Mouse (Mus musculus): Measurements from ENCODE around the gene Ctrl. TPM values are rescaled to one million over a fixed set of nuclear protein-coding genes. Genes with fewer than 3 reads are reported as not detected.

Ctrl gene
- total RNA-seq, 2 experiments from 2014 or later = 1.5 to 2.6 TPM

- no peak; the same call in 1 of the 2 replicates for TF ChIP-seq CTCF (IDR thresholded peaks at IDR 0.05)
- intact Hi-C loops (cut with DNase I) = loop anchor here (2.0 kb wide), 1 partner anchor 37 kb away; no protein-coding TSS in a partner anchor
- DNase-seq (ENCODE audit: extremely low spot score in 1 of 2, low spot score in 2 of 2) = peak; percentile 70 to 84
- H3K27ac ChIP-seq = peak within 1 kb of the TSS; percentile 47
- peak within 1 kb of the TSS; percentile 22; the same call in 1 of the 2 replicates for H3K4me3 ChIP-seq
Measured at GRCm38 (mm10) chr8:105893339-105893738, 40.3 kb downstream of the Ctrl start, which contains the start of gene Nrn1l. Nrn1l (plus strand) TSS chr8:105893567.

- TF ChIP-seq CTCF (IDR thresholded peaks at IDR 0.05) = peak; percentile 68
- intact Hi-C loops (cut with DNase I) = loop anchor here (2.0 kb wide), 1 partner anchor 38 kb away; no protein-coding TSS in a partner anchor
- Histone ChIP-seq H3K4me3 (no peak overlapping the region), H3K27ac (no peak overlapping the region)
- peak in 1 of 2 experiments; percentile 46 for DNase-seq (ENCODE audit: extremely low spot score in 1 of 2, low spot score in 2 of 2)
Measured at GRCm38 (mm10) chr8:105892432-105892831, 41.2 kb downstream of the Ctrl start.

- intact Hi-C loops (cut with DNase I) = no loop called here
- DNase-seq (ENCODE audit: extremely low spot score in 1 of 2, low spot score in 2 of 2) = peak in 1 of 2 experiments; percentile 38
- peak overlapping the region; percentile 47; the same call in 1 of the 2 replicates for H3K27ac ChIP-seq
- no peak overlapping the region for H3K4me3 ChIP-seq
- no peak for TF ChIP-seq CTCF (IDR thresholded peaks at IDR 0.05)
Measured at GRCm38 (mm10) chr8:105890870-105891269, 42.8 kb downstream of the Ctrl start.

- Histone ChIP-seq H3K4me3 (no peak overlapping the region), H3K27ac (peak overlapping the region; percentile 33; the same call in 1 of the 2 replicates)
- intact Hi-C loops (cut with DNase I) = no loop called here
- DNase-seq (ENCODE audit: extremely low spot score in 1 of 2, low spot score in 2 of 2) = no peak
- TF ChIP-seq CTCF (IDR thresholded peaks at IDR 0.05) = no peak
Measured at GRCm38 (mm10) chr8:105889756-105890465, 43.8 kb downstream of the Ctrl start.

Small RNA genes lying within 50 kb of the gene (microRNA-seq; reads per million reads assigned to microRNA genes)
- 0.72 to 0.73 reads per million in 2 experiments for gene Mir7074

Other genes starting within 250 kb of the Ctrl start
- 10 to 100 TPM; 60.4 to 65.0 TPM for gene Carmil2, start 247.6 kb downstream of the Ctrl start, total RNA-seq (2021)
- gene Acd, start 232.8 kb downstream of the Ctrl start, total RNA-seq (2021) = 10 to 100 TPM; 51.7 to 56.6 TPM
- 10 to 100 TPM; 43.0 to 47.2 TPM for gene Pard6a, start 232.7 kb downstream of the Ctrl start, total RNA-seq (2021)
- under 1 TPM in 1 of 2 experiments, not detected in 1; 0.29 TPM for gene 4933405L10Rik, start 226.2 kb downstream of the Ctrl start, total RNA-seq (2021)
- gene Enkd1, start 225.7 kb downstream of the Ctrl start, total RNA-seq (2021) = 10 to 100 TPM in 1 of 2 experiments, 1 to 10 TPM in 1; 9.6 to 10.6 TPM
- gene Gfod2, start 175.2 kb downstream of the Ctrl start, total RNA-seq (2021) = 10 to 100 TPM; 21.0 to 26.0 TPM
- 10 to 100 TPM; 23.7 to 25.2 TPM for gene Ranbp10, start 106.5 kb downstream of the Ctrl start, total RNA-seq (2021)
- under 1 TPM in 1 of 2 experiments, not detected in 1; 0.44 TPM for gene Tsnaxip1, start 106.1 kb downstream of the Ctrl start, total RNA-seq (2021)
- gene Cenpt, start 80.6 kb downstream of the Ctrl start, total RNA-seq (2021) = 10 to 100 TPM; 16.8 to 17.6 TPM
- 10 to 100 TPM; 38.1 to 41.0 TPM for gene Thap11, start 78.7 kb downstream of the Ctrl start, total RNA-seq (2021)
- 10 to 100 TPM; 29.4 to 32.8 TPM for gene Nutf2, start 73.3 kb downstream of the Ctrl start, total RNA-seq (2021)
- 10 to 100 TPM; 64.4 to 68.5 TPM for gene Edc4, start 53.0 kb downstream of the Ctrl start, total RNA-seq (2021)
- 1 to 10 TPM; 3.5 to 3.7 TPM for gene Nrn1l, start 40.3 kb downstream of the Ctrl start, total RNA-seq (2021)
- gene Pskh1, start 33.4 kb downstream of the Ctrl start, total RNA-seq (2021) = 1 to 10 TPM; 6.6 to 8.7 TPM
- 10 to 100 TPM; 90.3 to 91.9 TPM for gene Psmb10, start 4.6 kb upstream of the Ctrl start, total RNA-seq (2021)
- gene Lcat, start 9.5 kb upstream of the Ctrl start, total RNA-seq (2021) = 10 to 100 TPM; 25.3 to 25.8 TPM
- gene Slc12a4, start 32.2 kb upstream of the Ctrl start, total RNA-seq (2021) = 10 to 100 TPM; 18.2 to 19.8 TPM
- gene Dpep3, start 45.6 kb upstream of the Ctrl start, total RNA-seq (2021) = not detected
- gene Dus2, start 57.5 kb upstream of the Ctrl start, total RNA-seq (2021) = 10 to 100 TPM; 19.7 to 21.9 TPM
- not detected for gene Dpep2nb, start 72.1 kb upstream of the Ctrl start, total RNA-seq (2021)
- gene Ddx28, start 78.0 kb upstream of the Ctrl start, total RNA-seq (2021) = 10 to 100 TPM; 14.1 to 14.9 TPM
- gene Nfatc3, start 125.0 kb upstream of the Ctrl start, total RNA-seq (2021) = 10 to 100 TPM; 12.1 to 13.4 TPM
- gene Esrp2, start 203.1 kb upstream of the Ctrl start, total RNA-seq (2021) = under 1 TPM in 1 of 2 experiments, not detected in 1; 0.41 TPM
- gene Pla2g15, start 216.5 kb upstream of the Ctrl start, total RNA-seq (2021) = 10 to 100 TPM; 24.4 to 24.8 TPM
- gene Slc7a6, start 235.0 kb upstream of the Ctrl start, total RNA-seq (2021) = 10 to 100 TPM; 24.9 to 26.5 TPM

All from left cerebral cortex, adult 2 months (tissue).